Mouse (Mus musculus) kidney, adult 2 months (tissue): ENCODE results near the gene Casq1.

Experiments
- CTCF ChIP-seq: fragments of 200-500 bp; conservative IDR thresholded peaks from 2 replicates; pipeline ENCODE4 v1.5.1; 2011; ENCODE audit warnings: low read depth, mild to moderate bottlenecking, control low read depth, low read length, moderate library complexity, mixed read lengths; ENCODE audit not compliant: insufficient read depth, insufficient read length
- POLR2A ChIP-seq: fragments of 200-500 bp; IDR thresholded peaks from one replicate; pipeline ENCODE4 v1.6.1; 2011; ENCODE audit warnings: low read depth, low read length, control low read depth

GRCm38 (mm10) chr1:172204814-172205740 lies 14.6 kb downstream of the Casq1 start:
- TF ChIP-seq CTCF = no peak
- no peak for TF ChIP-seq POLR2A
